Mouse (Mus musculus) right cerebral cortex, postnatal 14 days (tissue): ENCODE data around the gene Tsnaxip1.

Experiments used
- DNase-seq: peaks from one replicate; pipeline ENCODE4 v3.0.0; 2022

Tsnaxip1 gene

DNA sequence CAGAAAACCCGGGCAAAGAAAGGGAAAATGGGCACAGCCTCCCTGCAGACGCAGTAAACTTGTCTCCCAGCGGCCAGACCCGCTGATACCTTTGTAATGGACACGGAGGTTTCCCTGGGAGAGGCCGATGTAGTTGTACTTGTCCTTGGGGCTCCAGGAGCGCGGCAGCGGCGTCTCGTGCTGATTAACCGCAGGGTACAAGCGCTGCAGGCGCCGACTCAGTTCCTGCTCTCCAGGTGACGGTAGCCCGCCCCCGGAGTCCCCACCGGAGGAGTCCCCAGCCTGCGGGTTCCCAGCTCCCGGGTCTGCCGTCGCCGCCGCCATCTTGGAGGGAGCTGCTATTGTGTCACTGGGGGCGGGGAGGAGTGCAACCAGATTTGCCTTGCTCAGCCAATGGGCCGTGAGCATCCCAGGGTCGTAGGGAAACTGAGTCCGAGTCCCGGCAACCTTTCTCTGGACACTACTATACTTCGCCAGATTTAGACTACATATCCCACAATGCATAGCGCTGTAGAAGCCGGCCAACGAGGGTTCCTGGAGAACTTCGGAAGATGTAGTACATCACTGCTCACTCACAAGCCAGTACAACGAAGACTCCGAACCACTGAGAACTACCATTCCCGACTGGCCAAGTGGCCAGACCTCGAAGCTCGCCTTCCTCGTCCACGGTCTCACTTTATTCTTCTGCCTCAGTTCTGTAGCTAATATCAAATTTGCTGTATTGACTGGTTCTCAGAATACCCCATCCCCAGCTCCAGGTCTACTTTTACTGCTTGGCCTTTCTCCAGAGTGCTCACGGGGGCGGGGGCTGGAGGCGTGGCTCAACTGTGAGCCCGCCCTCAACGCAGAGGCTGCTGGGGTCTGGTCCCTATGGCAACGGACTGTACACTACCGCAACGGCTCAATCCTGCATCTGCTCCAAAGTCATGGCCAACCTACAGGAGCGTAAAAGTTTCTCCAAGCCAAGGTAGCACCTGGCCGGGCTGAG is at the start of gene Tsnaxip1, which contains the start of gene Ranbp10:
Gene Tsnaxip1, plus strand, starts transcription at position 871 of the 988 bp plus-strand sequence.
Gene Ranbp10, minus strand, starts transcription at position 490 of the 988 bp plus-strand sequence.
- peak; percentile 94 for DNase-seq

DNA sequence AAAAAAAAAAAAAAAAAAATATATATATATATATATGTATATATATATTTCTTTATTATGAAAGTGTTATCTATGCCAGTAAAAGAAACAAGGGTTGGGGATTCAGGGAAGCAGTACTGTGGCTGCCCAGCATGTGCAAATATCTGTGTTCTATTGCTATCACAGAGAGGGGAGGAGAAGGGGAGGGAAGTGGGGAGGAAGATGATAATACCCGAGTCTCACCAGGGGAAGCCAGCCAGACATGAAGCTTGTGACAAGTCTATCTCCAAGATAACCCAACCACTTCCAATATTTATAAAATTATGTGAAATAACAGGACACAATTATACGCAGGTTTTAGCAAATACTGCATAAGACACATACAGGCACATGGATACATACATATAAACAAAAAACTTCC is 49.7 kb upstream of the Tsnaxip1 start:
- no peak for DNase-seq

DNA sequence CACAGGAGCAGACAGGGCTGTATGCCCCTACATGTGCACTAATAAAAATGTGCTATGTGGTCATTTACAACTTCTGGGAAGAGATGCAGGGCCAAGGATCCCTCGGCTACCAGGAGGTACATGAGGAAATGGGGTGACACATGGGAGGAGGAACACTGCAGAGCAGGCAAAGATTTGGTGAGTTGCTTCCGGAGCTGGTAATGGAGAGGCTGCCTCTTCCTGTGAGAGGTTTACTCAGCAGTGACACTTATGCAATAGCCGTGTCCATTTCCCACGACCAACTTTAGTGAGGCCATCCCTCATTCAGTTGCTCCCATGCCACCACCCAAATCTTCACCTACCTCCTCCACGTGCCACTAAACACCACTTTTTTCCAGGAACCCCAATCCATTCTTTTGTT is 47.2 kb upstream of the Tsnaxip1 start:
- no peak for DNase-seq

DNA sequence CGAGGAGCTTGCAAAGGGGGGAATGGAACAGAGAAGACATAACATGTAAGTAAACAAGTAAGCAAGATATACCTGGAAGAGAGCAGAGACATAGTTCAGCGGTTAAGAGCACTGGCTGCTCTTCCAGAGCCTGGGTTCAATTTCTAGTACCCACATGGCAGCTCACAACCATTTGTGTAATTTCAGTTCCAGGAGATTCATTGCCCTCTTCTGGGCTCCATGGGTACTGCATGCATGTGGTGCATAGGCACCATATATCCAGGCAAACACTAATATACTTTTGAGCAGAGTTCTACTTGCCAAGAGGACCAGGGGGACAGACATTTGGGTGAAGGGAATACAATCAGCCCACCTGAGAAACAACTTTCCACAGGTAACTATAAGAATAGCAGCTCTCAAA is 39.3 kb upstream of the Tsnaxip1 start:
- peak; percentile 34 for DNase-seq

DNA sequence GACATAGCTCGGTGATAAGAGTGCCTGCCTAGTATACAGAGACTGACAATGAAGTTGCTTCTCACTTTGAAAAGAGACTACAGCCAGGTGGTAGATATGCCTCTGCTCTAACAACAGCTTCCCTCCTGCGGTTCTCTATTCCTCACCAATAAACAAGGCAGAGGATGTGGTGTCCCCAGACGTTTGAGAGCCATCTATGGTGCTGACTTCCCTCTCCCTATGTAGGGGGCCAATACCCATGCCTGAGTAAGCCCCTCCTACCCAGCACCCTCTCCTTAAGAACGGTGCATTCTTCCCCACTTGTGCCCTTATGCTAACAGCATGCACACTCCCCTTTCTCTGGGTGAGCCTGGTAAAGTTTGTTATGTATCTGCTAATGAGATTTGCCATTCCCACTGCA is 38.6 kb upstream of the Tsnaxip1 start:
- no peak for DNase-seq

DNA sequence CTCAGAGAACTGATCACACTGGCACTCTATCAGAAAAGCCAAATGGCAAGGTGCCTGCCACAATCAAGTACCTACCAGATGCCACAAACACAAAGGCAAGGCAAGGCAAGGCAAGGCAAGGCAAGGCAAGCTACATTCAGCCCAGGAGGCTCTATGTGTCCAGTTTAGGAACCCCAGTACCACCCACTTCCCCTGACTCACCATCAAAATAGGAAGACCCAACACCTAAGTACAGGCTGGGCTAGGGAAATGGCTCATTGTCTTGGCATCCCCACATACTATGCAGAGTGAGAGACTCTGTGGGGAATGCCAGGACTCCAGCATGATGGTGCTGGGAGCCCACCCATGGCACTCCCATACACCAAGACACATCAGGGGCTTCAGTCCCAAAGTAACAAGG is 37.9 kb upstream of the Tsnaxip1 start:
- DNase-seq = no peak

DNA sequence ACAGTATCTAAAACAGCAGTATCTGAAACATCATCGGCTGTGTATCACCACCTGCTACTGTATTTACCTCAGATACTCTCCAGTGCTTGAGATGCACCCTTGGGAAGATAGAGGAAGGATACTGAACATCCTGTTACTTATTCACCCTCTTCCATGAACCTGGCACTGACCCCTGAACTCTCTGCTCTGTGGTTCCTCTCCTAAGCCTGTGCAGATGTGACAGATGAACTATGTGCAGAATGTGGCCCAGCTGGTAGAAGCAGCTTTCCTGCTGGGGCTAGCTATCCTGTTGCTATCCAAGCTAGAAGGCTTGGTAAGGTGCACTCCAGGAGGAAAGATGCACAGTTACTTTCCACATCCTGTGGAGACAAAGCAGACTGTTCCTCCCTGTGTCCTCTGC is 34.2 kb upstream of the Tsnaxip1 start:
- DNase-seq = no peak

DNA sequence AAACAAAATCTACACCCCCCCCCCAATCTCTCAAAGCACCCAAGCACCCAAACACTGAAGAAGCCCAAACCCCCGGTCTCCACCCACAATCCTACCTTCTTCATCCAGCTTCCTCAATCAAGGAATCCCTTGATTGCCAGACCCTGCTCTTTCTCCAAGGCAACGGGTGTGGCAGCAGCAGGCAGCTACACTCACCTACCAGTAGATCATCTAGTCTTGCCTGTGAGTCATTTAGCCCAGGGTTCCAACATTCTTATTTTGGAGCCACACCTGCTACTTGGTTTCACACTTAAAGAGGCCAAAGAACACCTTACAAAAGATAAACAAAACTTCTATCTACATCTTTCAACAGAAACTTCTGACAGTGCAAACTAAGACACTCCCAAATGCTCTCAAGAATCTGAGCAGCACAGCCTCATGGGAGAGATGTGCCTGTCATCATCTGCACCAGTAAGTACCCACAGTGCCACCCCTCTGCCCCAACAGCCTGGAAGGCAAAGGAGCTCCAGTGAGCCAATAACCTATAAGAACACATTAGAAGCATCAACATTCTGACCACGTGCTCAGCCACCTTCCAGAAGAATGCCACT is 33.4 kb upstream of the Tsnaxip1 start:
- DNase-seq = no peak

DNA sequence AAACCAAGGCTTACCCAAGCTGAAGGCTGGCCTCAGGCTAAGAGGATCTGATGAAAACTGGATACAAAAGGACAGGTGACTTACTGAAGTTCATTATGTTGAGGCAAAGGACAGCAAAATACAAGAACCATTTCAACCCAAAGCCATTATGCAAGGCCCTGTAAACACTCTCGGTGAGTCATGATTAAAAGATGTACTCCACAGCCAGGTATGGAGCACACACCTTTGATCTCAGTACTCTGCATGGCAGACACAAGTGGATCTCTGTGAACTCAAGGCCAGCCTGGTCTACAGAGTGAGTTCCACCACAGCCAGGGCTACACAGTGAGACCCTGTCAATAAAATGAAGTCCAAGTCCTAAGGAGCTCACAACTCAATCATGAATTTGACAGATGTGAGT is 31.7 kb upstream of the Tsnaxip1 start:
- no peak for DNase-seq

DNA sequence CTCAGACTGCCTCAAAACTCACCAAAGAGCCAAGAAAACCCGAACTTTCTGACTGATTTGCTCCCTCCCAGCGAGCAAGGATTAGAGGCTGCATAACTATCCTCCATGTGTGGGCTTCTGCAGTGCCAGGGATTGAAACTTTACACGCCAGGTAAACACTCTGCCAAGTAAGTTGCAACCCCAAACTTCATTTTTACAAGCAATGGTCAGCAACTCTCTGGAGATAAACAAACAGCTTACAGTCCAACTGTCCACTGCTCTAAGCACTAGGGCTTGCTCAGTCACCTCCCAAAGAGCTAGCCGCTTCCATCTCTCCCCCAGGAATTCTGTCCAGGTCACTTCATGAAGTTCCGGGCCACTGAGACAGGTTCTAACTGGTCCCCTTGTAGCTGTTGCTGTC is 29.1 kb upstream of the Tsnaxip1 start:
- no peak for DNase-seq

DNA sequence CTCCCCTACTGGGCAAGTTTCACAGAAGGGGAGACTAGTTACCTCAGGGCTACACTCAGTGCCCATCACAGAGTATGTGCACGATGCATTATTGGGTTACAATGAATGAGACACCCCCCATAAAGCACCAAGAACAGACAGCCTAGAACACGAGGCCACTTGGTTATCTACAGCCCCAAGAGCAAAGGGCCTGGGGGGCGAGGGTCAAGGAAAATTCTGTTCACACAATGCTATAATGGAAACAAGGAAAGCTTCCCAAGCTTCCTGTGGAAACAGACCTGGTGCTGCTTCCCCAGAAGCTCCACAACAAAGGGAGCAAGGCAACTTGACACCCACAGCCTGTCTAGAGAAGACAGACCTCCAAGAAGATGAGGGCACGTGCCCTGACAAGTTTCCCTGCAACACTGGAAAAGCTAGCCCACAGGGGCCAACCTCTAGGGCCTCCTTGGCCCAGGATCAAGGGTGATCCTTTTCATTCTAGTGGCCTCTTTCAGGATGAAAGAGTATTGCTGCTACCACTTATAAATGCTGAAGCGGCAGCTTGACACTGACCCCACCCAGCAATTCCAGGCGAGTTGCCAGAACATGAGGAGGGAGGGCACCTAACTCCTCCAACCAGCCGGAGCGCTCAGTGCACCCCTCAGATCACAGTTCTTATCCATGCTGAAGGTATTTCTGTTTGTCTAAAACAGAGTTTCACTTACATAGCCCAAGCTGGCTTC is 28.3 kb upstream of the Tsnaxip1 start:
- DNase-seq = peak; percentile 39

DNA sequence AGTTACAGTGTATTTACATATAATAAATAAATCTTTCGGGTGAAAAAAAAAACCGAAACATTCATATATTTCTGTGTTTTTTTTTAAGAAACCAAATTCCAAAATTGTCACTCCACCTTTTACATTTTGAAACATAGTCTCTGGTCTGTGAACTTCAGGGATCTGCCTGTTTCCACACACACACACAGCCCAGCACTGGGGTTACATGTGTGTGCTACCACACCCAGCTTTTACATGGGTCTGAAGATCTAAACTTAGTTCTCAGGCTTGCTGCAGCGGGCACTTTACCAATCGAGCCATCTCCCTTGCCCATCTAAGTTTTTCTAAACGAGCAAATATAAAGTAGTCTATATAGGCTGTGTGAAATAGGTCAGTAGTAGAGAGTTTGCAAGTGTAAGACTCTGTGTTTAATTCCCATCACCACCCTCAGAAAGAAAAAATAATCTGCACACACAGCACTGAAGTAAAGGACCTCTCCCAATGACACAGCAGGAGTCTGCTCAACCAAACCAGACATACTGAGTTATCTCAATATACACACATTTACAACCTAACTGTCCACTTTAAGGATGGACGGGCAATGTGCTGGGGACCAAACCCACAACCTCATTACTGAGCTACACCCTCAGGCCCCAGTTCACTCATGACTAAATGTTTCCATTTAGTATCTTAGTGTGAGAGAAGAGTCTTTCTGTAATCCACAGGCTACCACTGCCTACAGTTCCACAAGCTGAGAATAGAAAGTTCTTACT is 26.2 kb upstream of the Tsnaxip1 start:
- no peak for DNase-seq

DNA sequence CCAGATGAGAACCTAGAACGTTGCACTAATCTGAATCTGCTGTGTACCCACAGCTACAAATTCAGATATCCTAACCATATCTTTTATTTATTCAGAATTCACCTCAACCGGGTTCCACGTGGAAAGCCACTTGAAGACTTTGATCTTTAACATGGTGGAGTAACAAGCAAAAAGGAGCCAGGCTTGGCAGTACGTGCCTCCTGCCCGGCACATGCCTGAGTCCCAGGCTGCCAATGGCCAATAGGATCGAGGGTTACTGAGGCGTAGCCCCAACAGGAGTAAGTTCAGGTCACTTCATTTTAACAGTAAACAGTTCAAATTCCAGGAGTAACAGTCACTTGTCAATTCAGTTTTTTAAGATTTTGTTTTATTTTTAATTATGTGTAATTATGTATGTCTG is 22.7 kb upstream of the Tsnaxip1 start:
- no peak for DNase-seq

DNA sequence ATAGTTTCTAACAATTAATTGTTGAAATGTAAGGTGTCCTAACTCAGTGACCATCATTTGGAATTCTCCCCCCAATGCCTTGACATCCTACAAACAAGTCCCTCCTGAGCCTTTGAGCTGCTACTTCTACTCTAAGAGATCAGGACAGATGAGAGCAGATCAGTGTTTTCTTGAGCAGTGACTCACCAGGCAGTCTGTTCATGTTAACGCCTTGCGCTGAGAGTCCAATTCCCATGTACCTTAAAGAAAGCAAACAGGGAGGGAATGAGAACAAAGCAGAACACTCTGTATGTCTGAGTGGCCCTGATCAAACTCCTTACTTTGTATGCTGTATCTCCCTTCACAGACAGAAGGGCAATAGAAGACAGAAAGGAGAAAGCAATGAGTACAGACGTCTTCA is 22.2 kb upstream of the Tsnaxip1 start:
- no peak for DNase-seq

DNA sequence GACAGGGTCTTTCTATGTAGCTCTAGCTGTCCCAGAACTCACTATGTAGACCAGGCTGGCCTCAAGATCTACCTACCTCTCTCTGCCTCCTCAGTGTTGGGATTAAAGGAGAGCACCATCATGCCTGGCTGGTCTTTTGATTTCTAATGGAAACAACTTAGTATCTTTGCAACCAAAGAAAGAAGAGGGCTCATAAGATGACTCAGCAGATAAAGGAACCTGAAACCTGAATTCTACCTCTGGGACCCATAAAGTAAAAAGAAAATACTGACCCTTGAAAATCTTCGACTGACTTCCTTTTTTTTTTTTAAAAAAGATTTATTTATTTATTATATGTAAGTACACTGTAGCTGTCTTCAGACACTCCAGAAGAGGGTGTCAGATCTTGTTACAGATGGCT is 21.6 kb upstream of the Tsnaxip1 start:
- DNase-seq = no peak

DNA sequence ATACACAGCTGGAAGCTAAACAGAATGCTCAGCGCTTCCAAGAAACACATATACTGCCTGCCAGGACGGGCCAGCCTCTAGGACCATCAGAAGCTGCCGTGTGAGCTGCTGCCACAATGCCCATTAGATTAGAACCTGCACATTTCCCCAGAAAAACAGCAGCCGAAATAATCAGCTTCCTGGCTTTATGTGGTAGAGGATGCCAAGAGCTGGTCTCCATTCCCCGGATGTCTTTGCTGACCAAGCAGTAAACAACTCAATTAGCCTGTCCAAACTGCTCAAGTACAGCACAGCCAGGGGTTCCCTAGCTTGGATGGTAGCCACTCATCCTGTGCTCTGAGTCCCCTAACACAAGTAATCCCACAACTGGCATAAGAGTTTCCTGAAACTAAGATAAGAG is 19.8 kb upstream of the Tsnaxip1 start:
- no peak for DNase-seq

DNA sequence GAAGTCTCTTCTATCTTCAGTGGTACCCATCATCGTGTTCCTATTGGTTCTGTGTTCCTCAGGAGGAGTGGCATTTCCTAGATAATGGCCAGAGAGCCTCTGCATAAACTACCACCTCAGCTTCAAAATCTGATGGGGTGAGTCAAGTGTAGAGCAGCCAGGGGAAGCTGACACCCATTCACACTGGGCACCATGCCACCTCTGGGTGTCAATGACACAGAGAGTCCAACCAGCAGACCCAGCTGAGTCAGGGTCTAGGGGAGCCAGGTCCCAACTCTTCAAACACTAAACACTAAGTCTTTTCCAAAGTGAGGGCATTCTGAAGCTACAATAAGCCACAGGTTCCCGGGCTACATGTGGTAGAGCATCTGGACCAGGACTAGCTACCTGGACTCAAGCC is 19.1 kb upstream of the Tsnaxip1 start:
- peak; percentile 13 for DNase-seq

DNA sequence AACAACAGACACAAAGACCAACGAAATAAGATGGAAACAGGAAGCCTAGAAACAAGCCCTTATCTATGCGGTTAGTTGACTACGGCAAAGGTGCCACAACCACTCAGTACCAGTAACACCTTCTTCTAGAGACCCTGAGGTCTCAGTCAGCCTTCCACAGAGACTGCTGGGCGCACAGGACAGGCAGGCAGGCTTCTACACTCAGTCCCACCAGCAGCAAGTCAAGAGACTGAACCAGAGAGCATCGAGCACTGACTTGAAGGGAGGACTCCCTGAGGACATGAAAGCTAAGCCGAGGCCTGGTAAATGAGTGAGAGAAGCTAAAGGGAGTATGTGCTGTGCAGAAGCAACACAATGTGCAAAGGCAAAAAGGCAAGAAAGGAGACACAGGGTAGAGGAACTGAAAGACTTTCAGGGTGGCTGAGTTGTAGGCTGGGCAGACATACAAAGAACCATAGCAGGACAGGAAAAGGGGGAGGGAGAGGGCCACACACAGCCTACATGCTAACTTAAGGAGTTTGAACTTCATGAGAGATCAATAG is 17.2 kb upstream of the Tsnaxip1 start:
- DNase-seq = no peak

DNA sequence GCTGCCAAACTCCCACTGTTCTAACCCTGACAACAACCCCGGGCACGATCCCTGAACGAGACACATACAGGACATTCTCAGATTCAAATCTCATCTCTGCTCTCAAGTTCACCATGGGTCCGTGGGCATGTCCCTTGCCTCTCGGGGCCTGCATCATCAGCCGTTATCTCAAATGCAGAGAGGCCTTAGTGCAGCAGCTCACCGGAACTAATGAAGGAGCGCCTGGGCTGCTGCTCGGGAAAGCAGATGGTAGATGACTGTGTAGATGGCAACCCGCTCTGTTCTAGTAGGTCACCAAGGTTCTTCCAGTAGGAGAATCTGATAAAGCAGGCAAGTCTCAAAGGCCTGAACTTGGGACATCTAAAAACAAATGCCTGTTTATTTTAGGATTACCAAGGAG is 16.5 kb upstream of the Tsnaxip1 start:
- DNase-seq = no peak

DNA sequence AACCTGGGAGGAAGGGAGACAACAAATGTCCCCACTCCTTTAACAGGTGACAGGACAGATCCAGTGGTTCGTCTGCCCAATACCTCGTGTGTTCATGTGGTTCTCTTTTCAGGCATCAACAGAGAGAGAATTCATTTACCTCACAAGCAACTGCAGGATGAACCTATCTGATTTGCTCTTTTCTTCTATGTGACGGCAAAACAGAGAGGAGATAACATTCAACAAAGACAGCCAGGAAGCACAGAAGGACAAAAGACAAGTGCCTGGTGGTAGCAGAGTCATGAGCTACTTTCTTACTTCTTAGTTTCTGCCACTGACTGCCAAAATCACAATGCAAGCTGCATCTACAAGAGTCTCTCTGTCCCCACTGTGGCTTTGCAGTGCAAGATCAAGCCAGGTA is 16.0 kb upstream of the Tsnaxip1 start:
- DNase-seq = no peak

DNA sequence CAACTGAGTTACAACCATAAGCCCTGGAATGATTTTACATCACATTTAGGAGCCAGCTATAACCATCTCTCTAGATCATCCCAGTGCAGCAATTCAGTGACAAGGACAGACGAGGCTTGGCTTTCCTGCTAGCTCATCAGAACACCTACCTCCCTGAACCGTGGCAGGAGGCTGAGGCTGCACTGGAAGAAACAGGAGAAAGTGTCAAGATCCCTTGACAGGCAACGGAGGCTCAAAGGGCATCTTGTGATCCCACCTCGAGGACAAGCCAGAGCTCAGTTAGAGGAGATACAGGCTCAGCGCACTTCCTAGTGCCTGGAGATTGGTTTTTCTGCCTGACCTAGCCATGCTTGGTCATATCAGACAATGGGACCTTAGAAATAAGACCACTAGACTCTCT is 15.0 kb upstream of the Tsnaxip1 start:
- DNase-seq = no peak

DNA sequence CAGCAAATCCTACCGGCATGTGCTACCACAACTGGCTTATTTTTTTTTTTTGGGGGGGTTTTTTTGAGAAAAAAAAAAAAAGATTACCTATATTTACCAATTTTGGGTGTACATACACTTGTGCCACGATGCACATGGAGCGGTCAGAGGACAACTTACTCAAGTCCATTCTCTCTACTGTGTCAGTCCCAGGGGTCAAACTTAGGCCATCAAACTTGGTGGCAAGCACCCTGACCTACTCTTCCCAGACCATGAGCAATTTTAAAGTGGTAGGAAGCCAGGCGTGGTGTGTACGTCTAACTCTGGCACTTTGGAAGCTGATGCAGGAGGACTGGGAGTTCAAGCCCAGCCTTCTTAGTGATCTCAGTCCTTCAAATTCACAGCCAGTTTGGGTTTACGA is 14.3 kb upstream of the Tsnaxip1 start:
- no peak for DNase-seq

DNA sequence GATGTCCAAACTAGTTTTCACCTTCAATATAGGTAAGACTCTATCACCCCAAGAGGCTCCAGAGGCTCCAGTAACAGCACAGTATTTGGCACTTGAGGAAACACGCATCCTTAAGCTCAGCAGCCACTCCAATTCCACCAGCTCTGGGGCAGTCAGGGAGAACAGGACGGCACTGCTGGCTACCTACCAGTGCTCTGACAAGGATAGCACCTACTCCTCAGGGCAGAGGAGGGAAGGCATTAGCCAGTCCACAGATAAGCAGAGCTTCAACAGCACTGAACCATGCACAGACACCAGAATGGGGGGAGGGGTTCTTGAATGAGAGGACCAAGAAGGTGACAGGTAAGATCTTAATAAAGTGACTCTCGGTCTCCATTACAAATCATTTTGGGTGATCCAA is 7.9 kb upstream of the Tsnaxip1 start:
- no peak for DNase-seq
